Mouse (Mus musculus) liver, embryonic 12.5 days (tissue): ENCODE data around the gene Gstt1. TPM values are rescaled to one million over a fixed set of nuclear protein-coding genes. Genes with fewer than 3 reads are reported as not detected.
"Not testable (repeated sequence)": the region's sequence is repeated elsewhere in the genome, so short reads cannot be mapped to it uniquely, and the experiment has no call there.

ENCODE experiments used
- ATAC-seq: fragments of 200-750 bp; cut with Nextera tagmentation; 2 replicates; pipeline ENCODE4 v1.8.0; 2017; ENCODE audit warnings: moderate number of reproducible peaks, mild to moderate bottlenecking, moderate library complexity
- H3K27ac ChIP-seq: fragments of 300-500 bp; sonication (generic); 2 replicates; pipeline ENCODE4 v1.5.1; 2016; ENCODE audit warnings: mild to moderate bottlenecking
- H3K27me3 ChIP-seq: fragments of 300-500 bp; sonication (generic); replicated peaks from 2 replicates; pipeline ENCODE4 v1.6.1; 2016; ENCODE audit warnings: mild to moderate bottlenecking, moderate library complexity
- H3K36me3 ChIP-seq: fragments of 300-500 bp; sonication (generic); 2 replicates; pipeline ENCODE4 v1.6.1; 2016; ENCODE audit warnings: mild to moderate bottlenecking, moderate library complexity
- H3K4me1 ChIP-seq: fragments of 300-500 bp; sonication (generic); 2 replicates; pipeline ENCODE4 v1.6.1; 2016
- H3K4me2 ChIP-seq: fragments of 300-500 bp; sonication (generic); 2 replicates; pipeline ENCODE4 v1.6.1; 2016; ENCODE audit warnings: mild to moderate bottlenecking, moderate library complexity
- H3K4me3 ChIP-seq: fragments of 300-500 bp; sonication (generic); 2 replicates; pipeline ENCODE4 v1.5.1; 2016; ENCODE audit warnings: mild to moderate bottlenecking, moderate library complexity
- H3K9ac ChIP-seq: fragments of 300-500 bp; sonication (generic); 2 replicates; pipeline ENCODE4 v1.6.1; 2016; ENCODE audit warnings: mild to moderate bottlenecking, moderate library complexity
- H3K9me3 ChIP-seq: fragments of 300-500 bp; sonication (generic); replicated peaks from 2 replicates; pipeline ENCODE4 v1.6.1; 2016; ENCODE audit warnings: mild to moderate bottlenecking, moderate library complexity
- WGBS: fragments of 180-500 bp; shearing (Covaris S2); methylation state at CpG from one replicate; pipeline ENCODE4 v1.1.7; 2016; ENCODE audit not compliant: insufficient replicate concordance; 5-methylcytosine and 5-hydroxymethylcytosine counted together
- polyA plus RNA-seq: library from polyadenylated mRNA; unstranded; fragments of >200 nt; fragmentation: Nextera tagmentation; extraction: Ambion mirVana; gene quantifications from 2 replicates; pipeline ENCODE4 v1.2.1, GENCODE M21; 2016

The Gstt1 gene
- polyA plus RNA-seq = 38.4 and 38.5 TPM in 2 replicates

DNA sequence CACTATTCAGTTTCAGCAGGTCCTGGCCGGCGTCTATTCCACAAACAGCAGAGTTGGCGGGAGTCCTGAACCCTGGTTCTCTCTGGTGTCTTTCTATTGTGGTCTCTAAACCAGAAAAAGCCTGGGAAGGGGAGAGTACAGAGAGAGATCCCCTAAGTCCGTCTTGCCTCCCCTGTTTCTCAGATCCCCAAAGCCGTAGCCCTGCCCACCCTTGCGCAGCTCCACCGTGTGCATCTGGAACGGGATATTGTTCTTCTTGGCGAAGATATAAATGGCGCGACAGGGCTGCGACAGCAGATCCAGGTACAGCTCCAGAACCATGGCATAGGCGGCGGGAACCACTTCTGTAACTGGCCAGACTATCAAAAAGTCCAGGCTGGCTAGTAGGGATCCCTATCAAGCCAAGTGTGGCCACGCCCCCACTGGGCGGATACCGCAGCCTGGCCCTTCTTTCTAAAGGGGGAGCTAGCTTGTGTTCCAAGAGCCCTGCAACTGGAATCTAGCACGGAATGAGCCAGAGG lies at the start of gene Gstt1:
Gene Gstt1, minus strand, starts transcription at position 409 of the 521 bp plus-strand sequence.
- Histone ChIP-seq H3K27me3 (peaks cover 45% of the 10 kb centered on the region; the same call in 1 of the 2 replicates), H3K4me2 (peak within 1 kb of the TSS; percentile 83), H3K36me3 (no peaks in the 10 kb centered on the region), H3K4me3 (peak within 1 kb of the TSS; percentile 63), H3K27ac (no peak within 1 kb of the TSS), H3K9ac (peak within 1 kb of the TSS; percentile 64), H3K9me3 (no peaks in the 10 kb centered on the region), H3K4me1 (peaks cover 33% of the 10 kb centered on the region)
- ATAC-seq = peak; percentile 69; the same call in 1 of the 2 replicates
- 3% methylated on average over 18 of the region's 18 CpGs for WGBS

GRCm38 (mm10) chr10:75845306-75845930 lies 47.0 kb upstream of the Gstt1 start:
- no peaks in the 10 kb centered on the region for H3K9me3 ChIP-seq
- H3K9ac ChIP-seq = no peak overlapping the region; the same call in 1 of the 2 replicates
- peak overlapping the region; percentile 71 for H3K27ac ChIP-seq
- H3K4me2 ChIP-seq = peak overlapping the region; percentile 55
- peaks cover 14% of the 10 kb centered on the region for H3K27me3 ChIP-seq
- H3K36me3 ChIP-seq = no peaks in the 10 kb centered on the region
- 35% methylated on average over 6 of the region's 6 CpGs for WGBS
- H3K4me1 ChIP-seq = peaks cover 33% of the 10 kb centered on the region
- ATAC-seq = peak; percentile 98
- H3K4me3 ChIP-seq = no peak overlapping the region

- Histone ChIP-seq H3K9ac (no peak overlapping the region; the same call in 1 of the 2 replicates), H3K4me3 (no peak overlapping the region), H3K4me1 (peaks cover 33% of the 10 kb centered on the region), H3K27ac (peak overlapping the region; percentile 69), H3K27me3 (peaks cover 9% of the 10 kb centered on the region), H3K36me3 (no peaks in the 10 kb centered on the region), H3K9me3 (no peaks in the 10 kb centered on the region), H3K4me2 (peak overlapping the region; percentile 55; the same call in 1 of the 2 replicates)
- 85% methylated on average over 1 of the region's 1 CpGs for WGBS
- ATAC-seq = no peak
These were observed 46.4 kb upstream of the Gstt1 start for GRCm38 (mm10) chr10:75844800-75845199.

- not testable (repeated sequence) for H3K36me3 ChIP-seq, ATAC-seq, H3K9me3 ChIP-seq, H3K27me3 ChIP-seq, H3K9ac ChIP-seq, H3K4me2 ChIP-seq, H3K27ac ChIP-seq, H3K4me3 ChIP-seq
- peaks cover 33% of the 10 kb centered on the region for H3K4me1 ChIP-seq
- 67% methylated on average over 6 of the region's 6 CpGs for WGBS
These were observed 45.5 kb upstream of the Gstt1 start for GRCm38 (mm10) chr10:75843898-75844297.

DNA sequence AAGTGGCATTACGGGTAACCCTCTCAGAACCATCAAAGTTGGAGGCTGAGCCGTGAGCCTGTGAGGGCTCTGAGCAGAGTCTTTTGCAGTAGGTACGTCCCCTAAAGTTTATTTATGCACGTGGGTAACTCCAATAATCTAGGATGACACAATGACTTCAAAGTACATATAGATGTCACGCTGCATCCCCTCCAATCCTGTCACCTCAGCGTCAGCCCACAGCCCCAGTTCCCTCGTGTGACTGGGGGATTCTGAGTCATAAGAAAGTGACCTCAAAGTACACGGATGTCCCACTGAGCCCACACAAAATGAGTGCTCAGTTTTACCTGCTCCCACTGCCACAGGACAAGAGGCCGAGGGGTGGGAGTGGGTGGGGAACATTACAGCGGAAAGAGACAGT lies 40.7 kb upstream of the Gstt1 start:
- Histone ChIP-seq H3K4me1 (peaks cover 43% of the 10 kb centered on the region), H3K9ac (no peak overlapping the region), H3K4me3 (no peak overlapping the region), H3K27me3 (peaks cover 11% of the 10 kb centered on the region), H3K9me3 (no peaks in the 10 kb centered on the region), H3K4me2 (no peak overlapping the region), H3K36me3 (no peaks in the 10 kb centered on the region), H3K27ac (no peak overlapping the region)
- 72% methylated on average over 10 of the region's 10 CpGs for WGBS
- no peak for ATAC-seq

GRCm38 (mm10) chr10:75837248-75837759 lies 38.9 kb upstream of the Gstt1 start, which contains the start of gene Gstt2:
Gene Gstt2, minus strand, starts transcription at chr10:75837424.
- peak within 1 kb of the TSS; percentile 86 for H3K4me2 ChIP-seq
- under 1% methylated on average over 21 of the region's 21 CpGs for WGBS

GRCm38 (mm10) chr10:75835761-75836531 lies 37.6 kb upstream of the Gstt1 start:
- H3K4me1 ChIP-seq = peaks cover 61% of the 10 kb centered on the region

More at GRCm38 (mm10) chr10:75837248-75837759, 38.9 kb upstream of the Gstt1 start, which contains the start of gene Gstt2:
- Histone ChIP-seq H3K4me1 (peaks cover 60% of the 10 kb centered on the region), H3K36me3 (no peaks in the 10 kb centered on the region), H3K9ac (peak within 1 kb of the TSS; percentile 78), H3K27ac (peak within 1 kb of the TSS; percentile 81), H3K4me3 (peak within 1 kb of the TSS; percentile 65), H3K27me3 (peaks cover 24% of the 10 kb centered on the region), H3K9me3 (no peaks in the 10 kb centered on the region)
- ATAC-seq = peak; percentile 85

GRCm38 (mm10) chr10:75835307-75835706 lies 36.9 kb upstream of the Gstt1 start:
- Histone ChIP-seq H3K4me3 (peak overlapping the region; percentile 65), H3K27ac (peak overlapping the region; percentile 81), H3K4me1 (peaks cover 61% of the 10 kb centered on the region), H3K4me2 (peak overlapping the region; percentile 86), H3K36me3 (no peaks in the 10 kb centered on the region), H3K9me3 (no peaks in the 10 kb centered on the region), H3K27me3 (peaks cover 24% of the 10 kb centered on the region), H3K9ac (peak overlapping the region; percentile 69; the same call in 1 of the 2 replicates)
- peak; percentile 69 for ATAC-seq
- WGBS = under 1% methylated on average over 10 of the region's 10 CpGs

More at GRCm38 (mm10) chr10:75835761-75836531, 37.6 kb upstream of the Gstt1 start:
- 17% methylated on average over 9 of the region's 10 CpGs for WGBS
- ATAC-seq = 0 out of 2 replicates have a peak, but pooled peaks have one; percentile 5
- Histone ChIP-seq H3K9me3 (no peaks in the 10 kb centered on the region), H3K9ac (peak overlapping the region; percentile 69; the same call in 1 of the 2 replicates), H3K4me3 (peak overlapping the region; percentile 65), H3K4me2 (peak overlapping the region; percentile 86), H3K27ac (peak overlapping the region; percentile 81), H3K27me3 (peaks cover 24% of the 10 kb centered on the region), H3K36me3 (no peaks in the 10 kb centered on the region)

DNA sequence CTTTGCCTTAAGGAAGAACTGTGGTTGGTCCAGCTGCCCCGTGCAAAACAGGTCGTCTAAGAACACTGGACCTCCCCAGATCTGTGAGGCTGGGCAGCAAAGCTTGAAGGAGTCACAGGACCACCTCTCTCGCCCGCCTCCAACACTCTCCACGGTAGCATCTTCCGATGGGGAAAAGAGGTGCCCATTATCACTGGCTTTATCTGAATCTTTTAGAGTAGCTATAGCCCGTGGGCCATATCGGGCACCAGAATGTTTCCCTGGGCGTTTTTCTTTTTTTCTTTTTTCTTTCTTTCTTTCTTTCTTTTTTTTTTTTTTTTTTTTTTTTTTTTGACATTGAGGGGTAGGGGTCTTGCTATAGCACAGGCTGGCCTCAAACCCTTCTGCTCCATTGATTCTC lies 36.3 kb upstream of the Gstt1 start:
- Histone ChIP-seq H3K9me3 (no peaks in the 10 kb centered on the region), H3K27ac (peak overlapping the region; percentile 81), H3K4me3 (peak overlapping the region; percentile 65), H3K4me2 (peak overlapping the region; percentile 86), H3K36me3 (no peaks in the 10 kb centered on the region), H3K9ac (peak overlapping the region; percentile 69), H3K27me3 (peaks cover 24% of the 10 kb centered on the region), H3K4me1 (peaks cover 61% of the 10 kb centered on the region)
- WGBS = 6% methylated on average over 9 of the region's 9 CpGs
- ATAC-seq = no peak; the same call in 1 of the 2 replicates

DNA sequence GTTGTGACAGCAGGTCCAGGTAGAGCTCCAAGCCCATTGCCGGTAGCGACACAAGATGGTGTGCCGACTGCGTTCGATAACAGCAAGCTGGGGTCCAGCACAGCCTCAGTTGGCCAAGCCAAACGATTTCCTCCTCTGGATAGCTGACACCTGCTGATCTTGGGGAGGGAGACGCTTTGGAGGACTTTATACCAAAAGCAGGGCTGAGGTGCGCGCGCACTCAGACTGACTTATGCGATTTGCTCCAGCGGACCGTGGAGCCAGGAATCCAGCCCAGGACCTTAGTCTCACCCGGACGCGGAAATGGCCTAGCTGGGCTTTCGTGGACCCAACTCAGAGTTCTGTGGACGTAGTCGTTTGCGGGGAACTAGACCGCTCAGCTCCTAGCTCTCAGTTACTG lies 35.9 kb upstream of the Gstt1 start:
- Histone ChIP-seq H3K4me2 (peak overlapping the region; percentile 86), H3K36me3 (no peaks in the 10 kb centered on the region), H3K4me3 (peak overlapping the region; percentile 65), H3K9me3 (no peaks in the 10 kb centered on the region), H3K4me1 (peaks cover 61% of the 10 kb centered on the region), H3K9ac (peak overlapping the region; percentile 69), H3K27me3 (peaks cover 24% of the 10 kb centered on the region), H3K27ac (peak overlapping the region; percentile 72)
- peak; percentile 13 for ATAC-seq
- WGBS = under 1% methylated on average over 21 of the region's 21 CpGs

DNA sequence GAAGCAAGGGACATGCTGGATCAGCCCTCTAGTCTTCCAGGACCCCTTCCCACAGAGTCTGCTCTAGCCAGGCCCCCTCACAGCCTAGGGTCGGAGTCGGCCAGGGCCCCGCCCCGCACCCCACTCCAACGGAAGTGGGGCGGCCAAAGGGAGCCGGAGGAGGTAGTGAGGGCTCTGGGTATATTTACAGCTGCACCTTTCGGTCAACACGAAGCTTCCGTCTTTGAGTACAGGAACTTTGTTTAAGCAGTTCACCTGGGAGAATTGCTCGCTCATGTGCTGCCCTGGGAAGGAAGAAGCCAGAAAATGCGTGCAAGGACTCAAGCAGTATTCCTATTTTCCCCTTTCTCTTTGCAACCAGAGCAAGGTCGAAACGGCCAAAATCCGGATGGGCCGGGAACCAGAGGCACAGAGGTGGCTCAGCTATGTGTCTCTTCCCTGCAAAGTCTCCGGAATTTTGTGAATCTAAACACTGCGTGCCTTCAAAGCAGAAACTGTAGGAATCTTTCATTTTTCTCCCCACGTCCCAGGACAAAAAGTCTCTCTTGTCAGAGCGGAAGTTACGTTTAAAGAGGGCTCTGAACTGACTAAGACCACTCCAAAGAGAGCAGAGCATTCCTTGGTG lies 35.2 kb upstream of the Gstt1 start:
- Histone ChIP-seq H3K27ac (peak overlapping the region; percentile 72), H3K27me3 (peaks cover 24% of the 10 kb centered on the region), H3K4me3 (peak overlapping the region; percentile 65), H3K9ac (peak overlapping the region; percentile 69), H3K4me2 (peak overlapping the region; percentile 86), H3K4me1 (peaks cover 60% of the 10 kb centered on the region), H3K9me3 (no peaks in the 10 kb centered on the region), H3K36me3 (no peaks in the 10 kb centered on the region)
- WGBS = 14% methylated on average over 21 of the region's 21 CpGs
- no peak for ATAC-seq
